Mouse (Mus musculus) ES-Bruce4 (cell line): Measurements from ENCODE around the gene Nr1d2. TPM values are rescaled to one million over a fixed set of nuclear protein-coding genes. Genes with fewer than 3 reads are reported as not detected.
"Not testable (repeated sequence)": the region's sequence is repeated elsewhere in the genome, so short reads cannot be mapped to it uniquely, and the experiment has no call there.

Experiments
- H3K27ac ChIP-seq: 2 replicates; pipeline ENCODE4 v1.5.1; 2012; ENCODE audit warnings: low read length, inconsistent platforms; ENCODE audit not compliant: insufficient read depth
- H3K27me3 ChIP-seq: 2 replicates; pipeline ENCODE4 v1.6.1; 2012; ENCODE audit warnings: mild to moderate bottlenecking, low read length, inconsistent platforms; ENCODE audit not compliant: control insufficient read depth, poor library complexity, insufficient read depth, severe bottlenecking
- H3K36me3 ChIP-seq: 2 replicates; pipeline ENCODE4 v1.6.1; 2012; ENCODE audit warnings: inconsistent platforms, mild to moderate bottlenecking, low read length, moderate library complexity; ENCODE audit not compliant: control insufficient read depth, poor library complexity, insufficient read depth, severe bottlenecking
- H3K4me1 ChIP-seq: one replicate; pipeline ENCODE4 v1.8.1; 2011; ENCODE audit warnings: low read length; ENCODE audit not compliant: control insufficient read depth, insufficient read depth
- H3K4me3 ChIP-seq: 2 replicates; pipeline ENCODE4 v1.5.1; 2011; ENCODE audit warnings: low read depth, mild to moderate bottlenecking, low read length
- H3K9ac ChIP-seq: 2 replicates; pipeline ENCODE4 v1.6.1; 2012; ENCODE audit warnings: low read depth, mild to moderate bottlenecking, inconsistent platforms; ENCODE audit not compliant: poor library complexity, severe bottlenecking
- H3K9me3 ChIP-seq: replicated peaks from 2 replicates; pipeline ENCODE4 v1.6.1; 2012; ENCODE audit warnings: mild to moderate bottlenecking, low read length, inconsistent platforms; ENCODE audit not compliant: control insufficient read depth, poor library complexity, insufficient read depth, severe bottlenecking
- CTCF ChIP-seq: IDR thresholded peaks from one replicate; pipeline ENCODE4 v1.8.1; 2011; ENCODE audit warnings: low read depth, low read length
- EP300 ChIP-seq: IDR thresholded peaks from 2 replicates; pipeline ENCODE4 v1.6.1; 2011; ENCODE audit warnings: low read depth, low read length; ENCODE audit not compliant: insufficient read depth
- POLR2A ChIP-seq: IDR thresholded peaks from one replicate; pipeline ENCODE4 v1.8.1; 2011; ENCODE audit warnings: low read length; ENCODE audit not compliant: insufficient read depth
- polyA plus RNA-seq: library from polyadenylated mRNA; stranded (reverse); fragments of >200 nt; gene quantifications from 2 replicates; pipeline ENCODE4 v1.2.4, GENCODE M21; 2011; ENCODE audit warnings: low read depth; ENCODE audit not compliant: missing spikeins, insufficient read depth, insufficient read length

Gene Nr1d2
- polyA plus RNA-seq, 1 experiment: 16.3 TPM

DNA sequence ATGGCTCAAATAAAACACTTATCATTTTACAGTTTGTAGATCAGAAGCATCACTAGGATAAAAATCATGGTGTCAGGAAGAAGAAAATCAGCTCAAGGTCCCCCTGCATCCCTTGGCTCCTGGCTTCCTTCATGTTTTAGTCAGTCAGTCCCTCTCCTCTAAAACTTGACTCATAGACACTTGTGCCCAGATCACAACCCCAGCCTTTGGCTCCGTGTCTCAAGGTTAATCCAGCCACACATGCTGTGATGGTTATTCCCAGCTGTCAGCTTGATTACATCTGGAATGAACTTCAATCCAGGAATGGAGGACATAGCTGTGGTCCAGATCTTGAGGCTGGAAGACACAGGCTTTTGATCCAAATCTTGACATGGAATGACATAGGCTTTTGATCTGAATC lies 35.6 kb upstream of the Nr1d2 start:
- H3K27ac ChIP-seq: no peak overlapping the region
- H3K36me3 ChIP-seq: peaks cover 18% of the 10 kb centered on the region
- H3K27me3 ChIP-seq: no peaks in the 10 kb centered on the region
- TF ChIP-seq CTCF (no peak), EP300 (no peak), POLR2A (no peak)
- no peak overlapping the region for H3K4me3 ChIP-seq
- no peak overlapping the region for H3K9ac ChIP-seq
- no peaks in the 10 kb centered on the region for H3K9me3 ChIP-seq
- H3K4me1 ChIP-seq: peaks cover 1% of the 10 kb centered on the region

DNA sequence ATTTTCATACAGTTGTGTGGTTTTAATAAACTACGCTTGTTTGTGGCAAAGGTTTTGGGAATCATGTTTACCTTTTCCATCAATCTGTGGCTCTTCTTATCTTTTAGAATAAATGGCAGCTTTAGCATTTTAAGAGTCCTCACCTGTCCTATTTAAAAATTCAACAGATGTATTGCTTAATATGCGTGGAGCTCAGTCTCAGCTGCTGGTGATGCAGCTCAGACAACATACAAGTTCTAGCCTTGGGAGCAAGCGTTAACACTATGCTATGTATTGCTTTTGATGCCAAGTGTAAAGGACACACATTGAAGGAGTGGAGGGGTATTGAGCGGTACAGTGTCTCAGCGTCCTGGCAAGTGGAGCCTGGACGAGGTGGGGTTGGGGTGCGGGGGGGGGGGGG lies 32.7 kb upstream of the Nr1d2 start:
- Histone ChIP-seq H3K4me3 (peak overlapping the region; percentile 95), H3K27me3 (no peaks in the 10 kb centered on the region), H3K9ac (peak overlapping the region; percentile 67), H3K9me3 (no peaks in the 10 kb centered on the region), H3K27ac (no peak overlapping the region), H3K36me3 (peaks cover 35% of the 10 kb centered on the region), H3K4me1 (peaks cover 1% of the 10 kb centered on the region)
- TF ChIP-seq POLR2A: no peak

DNA sequence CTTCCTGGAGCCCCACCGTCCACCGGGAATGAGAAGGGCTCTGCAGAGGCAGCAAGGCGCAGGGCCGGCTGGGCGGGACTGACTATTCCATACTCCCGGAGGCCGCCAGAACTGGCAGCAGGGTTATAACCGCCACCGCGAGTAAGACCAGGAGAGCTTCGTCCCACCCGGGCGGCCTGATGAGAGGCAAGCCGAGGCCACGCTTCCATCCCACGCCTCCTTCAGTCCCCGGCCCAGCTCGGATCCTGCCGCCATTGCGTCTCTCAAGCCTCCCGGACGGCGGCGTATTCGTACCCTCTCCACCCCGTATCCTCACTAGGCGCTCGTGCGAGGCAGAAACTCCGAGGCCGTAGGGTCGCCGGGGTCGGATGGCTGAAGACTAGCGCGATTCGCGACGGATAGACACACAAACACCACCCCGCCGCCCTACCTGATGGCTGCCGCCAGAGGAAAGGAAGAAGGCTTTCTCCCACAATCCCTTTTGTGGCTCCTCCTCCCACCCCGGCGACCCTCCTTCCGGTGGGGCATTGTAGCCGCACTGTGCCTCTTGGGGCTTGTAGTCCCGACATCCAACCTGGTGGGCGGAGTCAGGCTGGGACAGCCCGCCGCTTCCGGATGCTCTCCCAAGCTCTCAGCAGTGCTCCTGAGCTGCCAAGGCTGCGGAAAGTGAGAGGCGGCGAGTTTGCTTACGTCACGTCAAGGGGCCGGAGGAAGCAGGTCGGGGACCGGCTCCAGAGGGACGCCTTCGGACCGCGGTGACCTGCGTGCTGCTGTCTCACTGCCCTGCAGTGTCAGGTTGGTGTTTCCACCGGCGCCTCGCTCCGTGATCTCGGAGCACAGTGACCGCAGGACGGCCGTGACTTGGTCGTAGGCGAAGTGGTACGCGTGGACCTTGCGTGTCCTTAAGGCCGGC lies 31.9 kb upstream of the Nr1d2 start, which contains the start of the genes Nkiras1 and Rpl15:
Gene Nkiras1 (plus strand): TSS at position 608 of the 913 bp plus-strand sequence.
Gene Rpl15 (minus strand): TSS at position 863 of the 913 bp plus-strand sequence.
- H3K9ac ChIP-seq: peak within 1 kb of the TSS; percentile 86
- TF ChIP-seq EP300: no peak
- peak; percentile 63 for TF ChIP-seq POLR2A
- no peak for TF ChIP-seq CTCF
- peak within 1 kb of the TSS; percentile 34 for H3K27ac ChIP-seq
- no peaks in the 10 kb centered on the region for H3K27me3 ChIP-seq
- peaks cover 1% of the 10 kb centered on the region for H3K4me1 ChIP-seq
- H3K36me3 ChIP-seq: peaks cover 38% of the 10 kb centered on the region
- H3K9me3 ChIP-seq: no peaks in the 10 kb centered on the region
- peak within 1 kb of the TSS; percentile 96 for H3K4me3 ChIP-seq

DNA sequence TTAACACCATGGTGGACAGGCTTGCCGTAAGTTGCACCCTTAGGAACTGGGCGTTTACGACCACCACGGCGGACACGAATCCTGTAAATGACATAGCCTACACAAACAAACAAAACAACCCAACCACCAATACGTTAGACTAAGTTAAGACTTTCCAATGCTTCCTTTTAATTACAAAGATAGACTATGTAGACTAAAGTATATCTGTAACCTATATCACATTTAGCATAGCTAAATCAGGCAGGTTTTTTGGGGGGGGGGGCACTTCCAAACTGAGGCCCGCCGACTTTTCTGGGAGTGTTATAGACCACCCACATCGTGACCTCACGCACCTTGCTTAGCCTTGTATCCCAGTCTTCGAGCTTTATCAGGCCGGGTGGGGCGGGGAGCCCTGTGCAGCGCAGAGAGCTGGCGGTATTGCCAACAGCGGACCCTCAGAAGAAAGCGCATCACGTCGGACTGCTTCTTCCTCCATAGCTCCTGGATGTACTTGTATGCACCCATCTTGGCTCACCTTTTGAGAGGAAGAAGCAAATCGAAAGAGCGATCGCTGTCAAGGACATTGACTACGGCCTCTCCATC lies 31.1 kb upstream of the Nr1d2 start:
- peak overlapping the region; percentile 86 for H3K9ac ChIP-seq
- H3K4me1 ChIP-seq, H3K27me3 ChIP-seq, H3K9me3 ChIP-seq: not testable (repeated sequence)
- peak overlapping the region; percentile 96 for H3K4me3 ChIP-seq
- peaks cover 34% of the 10 kb centered on the region for H3K36me3 ChIP-seq
- H3K27ac ChIP-seq: peak overlapping the region; percentile 34

DNA sequence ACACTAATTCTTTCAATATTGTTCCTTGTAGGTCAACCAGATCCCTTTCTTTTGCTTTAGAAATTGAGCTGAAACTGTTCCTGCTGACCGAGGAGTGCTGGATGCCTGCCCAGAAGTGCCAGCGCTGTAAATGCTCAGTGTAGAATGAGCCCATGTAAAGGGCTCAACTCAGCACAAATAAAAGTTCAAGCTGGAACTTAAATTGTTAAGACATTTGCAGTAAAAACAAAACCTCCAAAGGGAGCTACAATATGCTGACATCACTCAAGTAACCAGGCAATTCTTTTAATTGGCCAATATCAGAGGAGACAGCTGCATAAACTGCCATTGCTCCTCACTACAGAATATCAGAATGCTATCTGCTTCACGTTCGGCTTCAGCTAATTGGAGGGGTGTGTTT lies 24.5 kb upstream of the Nr1d2 start:
- TF ChIP-seq CTCF: no peak
- Histone ChIP-seq H3K4me1 (no peaks in the 10 kb centered on the region), H3K9me3 (no peaks in the 10 kb centered on the region), H3K27ac (no peak overlapping the region), H3K36me3 (peaks cover 18% of the 10 kb centered on the region), H3K27me3 (no peaks in the 10 kb centered on the region), H3K9ac (no peak overlapping the region), H3K4me3 (no peak overlapping the region)

DNA sequence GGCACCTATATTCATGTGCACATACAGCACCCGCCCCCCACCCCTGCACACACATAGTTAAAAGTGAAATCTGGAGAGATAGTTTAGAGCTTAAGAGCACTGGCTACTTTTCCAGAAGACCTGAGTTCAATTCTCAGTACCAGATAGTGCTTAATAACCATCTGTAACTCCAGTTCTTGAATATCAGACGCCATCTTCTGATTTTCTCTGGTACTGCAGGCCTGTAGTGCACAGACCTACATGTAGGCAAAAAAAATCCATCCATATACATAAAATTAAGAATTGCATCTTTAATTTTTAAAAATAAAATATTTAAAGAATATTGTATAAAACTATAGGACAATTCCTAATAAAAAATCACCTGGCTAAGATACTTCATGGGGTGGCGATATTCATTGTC lies 22.3 kb upstream of the Nr1d2 start:
- H3K4me1 ChIP-seq: no peaks in the 10 kb centered on the region
- no peak overlapping the region for H3K27ac ChIP-seq
- no peak for TF ChIP-seq CTCF
- H3K36me3 ChIP-seq: no peaks in the 10 kb centered on the region; the same call in 1 of the 2 replicates
- H3K9me3 ChIP-seq: no peaks in the 10 kb centered on the region
- no peak overlapping the region for H3K4me3 ChIP-seq
- H3K27me3 ChIP-seq: no peaks in the 10 kb centered on the region
- no peak overlapping the region for H3K9ac ChIP-seq
